Mouse (Mus musculus) lung, embryonic 16.5 days (tissue): ENCODE data around the gene Ccdc155. TPM values are rescaled to one million over a fixed set of nuclear protein-coding genes. Genes with fewer than 3 reads are reported as not detected.

Experiments
- ATAC-seq: fragments of 200-750 bp; cut with Nextera tagmentation; 2 replicates; pipeline ENCODE4 v1.8.0; 2017; ENCODE audit warnings: low read depth, mild to moderate bottlenecking, moderate library complexity
- H3K27ac ChIP-seq: fragments of 300-500 bp; sonication (generic); 2 replicates; pipeline ENCODE4 v1.5.1; 2014; ENCODE audit warnings: mild to moderate bottlenecking, control low read depth, low read length
- H3K27me3 ChIP-seq: fragments of 300-500 bp; sonication (generic); 2 replicates; pipeline ENCODE4 v1.6.1; 2014; ENCODE audit warnings: low read depth, low read length, mixed read lengths; ENCODE audit not compliant: control insufficient read depth, insufficient read depth
- H3K36me3 ChIP-seq: fragments of 300-500 bp; sonication (generic); 2 replicates; pipeline ENCODE4 v1.6.1; 2014; ENCODE audit warnings: low read length; ENCODE audit not compliant: control insufficient read depth, insufficient read depth
- H3K4me1 ChIP-seq: fragments of 300-500 bp; sonication (generic); replicated peaks from 2 replicates; pipeline ENCODE4 v1.6.1; 2014; ENCODE audit warnings: low read length, mixed read lengths; ENCODE audit not compliant: control insufficient read depth, insufficient read depth
- H3K4me2 ChIP-seq: fragments of 300-500 bp; sonication (generic); 2 replicates; pipeline ENCODE4 v1.6.1; 2014; ENCODE audit warnings: low read depth, low read length, control low read depth
- H3K4me3 ChIP-seq: fragments of 300-500 bp; sonication (generic); 2 replicates; pipeline ENCODE4 v1.5.1; 2014; ENCODE audit warnings: mild to moderate bottlenecking, low read length, control low read depth
- H3K9ac ChIP-seq: fragments of 300-500 bp; sonication (generic); 2 replicates; pipeline ENCODE4 v1.6.1; 2014; ENCODE audit warnings: low read length, control low read depth
- H3K9me3 ChIP-seq: fragments of 300-500 bp; sonication (generic); 2 replicates; pipeline ENCODE4 v1.6.1; 2016; ENCODE audit warnings: low read length; ENCODE audit not compliant: control insufficient read depth
- whole genome bisulfite sequencing: fragments of 180-500 bp; shearing (Covaris S2); extraction: QIAGEN DNeasy Blood & Tissue Kit; methylation state at CpG from one replicate; pipeline ENCODE4 v1.1.7; 2014; 5-methylcytosine and 5-hydroxymethylcytosine counted together
- polyA plus RNA-seq: library from polyadenylated mRNA; unstranded; fragments of >200 nt; fragmentation: Nextera tagmentation; extraction: Ambion mirVana; gene quantifications from 2 replicates; pipeline ENCODE4 v1.2.1, GENCODE M21; 2015

The Ccdc155 gene
- polyA plus RNA-seq, 1 experiment from 2014 or later = 1.3 TPM

DNA sequence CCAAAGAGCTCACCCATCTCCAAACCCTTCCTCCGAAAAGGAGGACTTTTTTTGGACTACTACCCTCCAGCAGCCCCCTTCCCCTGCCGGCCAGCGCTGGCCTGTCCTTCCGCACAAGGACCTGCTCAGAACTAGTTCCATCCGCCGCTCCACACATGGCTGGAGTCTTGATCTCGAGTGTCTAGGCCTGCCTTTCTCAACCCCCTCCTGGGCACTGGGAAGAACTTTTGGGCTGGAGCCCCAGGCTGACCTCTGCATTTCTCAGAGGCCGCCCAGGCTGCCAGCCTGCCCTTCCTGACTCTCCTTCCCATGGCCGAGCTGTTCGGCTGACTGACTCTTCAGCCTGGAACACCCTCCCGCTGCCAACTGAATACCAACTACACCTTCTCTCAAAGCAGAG is 22.1 kb downstream of the Ccdc155 start:
- H3K4me1 ChIP-seq = peaks cover 5% of the 10 kb centered on the region
- WGBS = 15% methylated on average over 11 of the region's 11 CpGs
- H3K4me2 ChIP-seq = peak overlapping the region; percentile 64
- ATAC-seq = peak; percentile 37
- H3K9ac ChIP-seq = peak overlapping the region; percentile 25
- no peaks in the 10 kb centered on the region for H3K36me3 ChIP-seq
- peaks cover 90% of the 10 kb centered on the region for H3K27me3 ChIP-seq
- H3K27ac ChIP-seq = no peak overlapping the region
- no peaks in the 10 kb centered on the region for H3K9me3 ChIP-seq
- H3K4me3 ChIP-seq = peak overlapping the region; percentile 40

DNA sequence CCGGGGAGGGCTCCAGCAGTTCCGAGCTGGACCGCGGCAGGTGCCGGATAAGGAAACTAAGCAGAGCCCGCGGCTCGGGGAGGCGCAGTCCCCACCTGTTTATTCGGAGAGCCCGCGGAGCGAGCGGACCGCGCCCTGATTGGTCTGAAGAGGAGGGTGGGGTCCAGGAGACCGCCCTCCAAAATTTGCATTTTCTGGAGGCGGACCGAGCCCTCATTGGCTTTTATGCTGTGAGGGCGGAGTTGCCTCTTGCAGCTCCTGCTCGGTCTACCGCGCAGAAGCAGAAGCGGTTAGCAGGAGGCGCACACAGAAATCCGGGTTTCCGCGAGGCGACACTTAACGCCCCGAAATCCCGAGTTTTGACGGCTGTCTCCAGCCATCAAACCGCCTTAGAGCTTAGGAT is 22.5 kb downstream of the Ccdc155 start:
- ATAC-seq = peak; percentile 95
- Histone ChIP-seq H3K27me3 (peaks cover 94% of the 10 kb centered on the region), H3K4me3 (peak overlapping the region; percentile 40), H3K9ac (peak overlapping the region; percentile 25), H3K4me2 (peak overlapping the region; percentile 64), H3K9me3 (no peaks in the 10 kb centered on the region), H3K27ac (no peak overlapping the region), H3K4me1 (peaks cover 5% of the 10 kb centered on the region), H3K36me3 (no peaks in the 10 kb centered on the region)
- under 1% methylated on average over 34 of the region's 34 CpGs for WGBS

DNA sequence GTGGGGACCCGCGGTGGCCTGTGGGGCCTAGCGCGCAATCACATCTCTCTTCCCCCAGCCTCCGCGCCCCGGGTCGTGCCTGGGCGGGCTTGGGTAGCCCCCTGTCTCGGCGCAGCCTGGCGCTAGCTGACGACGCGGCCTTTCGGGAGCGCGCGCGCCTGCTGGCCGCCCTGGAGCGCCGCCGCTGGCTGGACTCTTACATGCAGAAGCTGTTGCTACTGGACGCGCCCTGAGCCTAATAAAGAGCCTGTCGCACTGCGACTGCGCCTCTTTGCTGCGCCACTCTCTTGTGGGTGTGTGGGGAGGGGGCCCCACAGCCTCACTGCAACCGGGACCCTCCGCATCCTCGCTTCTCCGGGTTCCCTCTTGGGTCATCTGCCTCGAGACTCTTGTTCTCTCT is 23.2 kb downstream of the Ccdc155 start:
- H3K36me3 ChIP-seq = no peaks in the 10 kb centered on the region
- H3K4me3 ChIP-seq = no peak overlapping the region
- no peaks in the 10 kb centered on the region for H3K9me3 ChIP-seq
- no peak for ATAC-seq
- WGBS = 4% methylated on average over 35 of the region's 35 CpGs
- H3K27ac ChIP-seq = no peak overlapping the region
- peaks cover 95% of the 10 kb centered on the region for H3K27me3 ChIP-seq
- peak overlapping the region; percentile 64; the same call in 1 of the 2 replicates for H3K4me2 ChIP-seq
- H3K4me1 ChIP-seq = peaks cover 5% of the 10 kb centered on the region
- no peak overlapping the region for H3K9ac ChIP-seq

DNA sequence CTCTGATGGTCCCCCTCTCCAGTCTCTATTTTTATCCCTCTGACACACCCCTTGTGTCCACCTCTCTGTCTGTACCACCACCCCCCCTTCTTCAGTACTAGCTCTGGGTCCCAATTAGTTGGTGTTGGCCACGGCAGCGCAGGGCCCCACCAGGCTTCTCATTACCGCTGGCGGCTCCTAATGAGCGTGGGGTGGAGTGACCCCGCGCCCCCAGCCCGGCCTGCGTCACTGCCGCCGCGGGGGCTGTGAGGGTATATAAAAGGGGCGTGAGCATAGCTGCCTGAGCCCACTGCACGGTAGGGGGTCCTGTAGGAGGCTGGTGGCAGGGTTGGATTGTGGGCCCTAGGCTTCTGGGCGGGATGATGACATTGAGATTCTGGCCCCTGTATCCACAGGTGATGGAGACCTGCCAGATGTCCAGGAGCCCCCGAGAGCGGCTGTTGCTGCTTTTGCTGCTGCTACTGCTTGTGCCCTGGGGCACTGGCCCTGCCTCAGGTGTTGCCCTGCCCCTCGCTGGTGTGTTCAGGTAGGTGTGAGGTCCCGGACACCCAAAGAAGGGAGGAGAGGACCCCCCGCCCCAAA is 23.7 kb downstream of the Ccdc155 start, which contains the start of gene Pth2:
Gene Pth2, plus strand, starts transcription at position 100 of the 582 bp plus-strand sequence.
- H3K27me3 ChIP-seq = peaks cover 97% of the 10 kb centered on the region
- no peak within 1 kb of the TSS for H3K27ac ChIP-seq
- WGBS = 22% methylated on average over 20 of the region's 20 CpGs
- H3K9me3 ChIP-seq = no peaks in the 10 kb centered on the region
- no peak within 1 kb of the TSS for H3K9ac ChIP-seq
- H3K4me2 ChIP-seq = peak within 1 kb of the TSS; percentile 64
- peaks cover 8% of the 10 kb centered on the region for H3K4me1 ChIP-seq
- H3K36me3 ChIP-seq = no peaks in the 10 kb centered on the region
- H3K4me3 ChIP-seq = no peak within 1 kb of the TSS
- ATAC-seq = no peak

DNA sequence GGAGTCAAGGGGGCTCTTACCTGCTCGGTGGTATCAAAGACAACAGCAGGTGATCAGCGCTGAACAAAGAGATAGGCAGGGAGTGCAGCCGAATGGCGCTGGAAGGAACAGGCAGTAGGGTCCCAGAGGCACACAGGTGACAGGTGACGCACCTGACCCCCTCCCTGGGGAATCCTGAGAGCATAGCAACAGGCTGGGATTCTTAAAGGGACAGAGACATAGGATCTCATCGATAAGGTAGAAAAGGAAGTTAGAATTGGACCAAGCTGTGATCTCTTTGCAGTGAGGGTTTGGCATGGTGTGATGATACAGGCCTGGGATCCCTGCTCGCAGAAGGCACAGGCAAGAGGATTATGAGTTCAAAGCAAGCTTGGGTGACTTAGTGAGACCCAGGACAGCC is 25.2 kb downstream of the Ccdc155 start, which contains the start of gene Gfy:
Gene Gfy, minus strand, starts transcription at position 101 of the 400 bp plus-strand sequence.
- H3K27ac ChIP-seq = no peak within 1 kb of the TSS
- peaks cover 97% of the 10 kb centered on the region for H3K27me3 ChIP-seq
- WGBS = 28% methylated on average over 7 of the region's 7 CpGs

DNA sequence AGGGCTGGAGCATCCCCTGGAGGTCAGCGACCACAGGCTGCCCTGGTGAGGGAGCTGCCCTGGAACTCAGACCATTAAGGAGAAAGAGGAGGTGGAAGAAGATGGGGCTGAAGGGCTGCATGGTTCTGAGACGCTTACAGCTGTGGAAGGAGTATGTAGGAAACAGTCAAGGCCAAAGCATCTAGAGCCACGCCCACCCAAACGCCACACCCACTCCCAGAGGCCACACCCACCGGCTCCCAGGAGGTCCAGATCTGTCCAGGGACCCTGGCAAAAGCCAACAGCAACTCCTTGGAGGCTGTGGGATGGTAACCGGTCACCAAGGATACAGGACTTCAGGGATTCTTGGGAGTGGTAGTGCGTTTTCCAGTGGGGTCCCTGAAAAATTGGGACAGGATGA is 26.1 kb downstream of the Ccdc155 start:
- ATAC-seq = no peak
- H3K4me2 ChIP-seq = no peak overlapping the region
- H3K4me3 ChIP-seq = no peak overlapping the region
- no peaks in the 10 kb centered on the region for H3K9me3 ChIP-seq
- peaks cover 8% of the 10 kb centered on the region for H3K4me1 ChIP-seq
- no peaks in the 10 kb centered on the region for H3K36me3 ChIP-seq
- no peak overlapping the region for H3K27ac ChIP-seq
- no peak overlapping the region for H3K9ac ChIP-seq
- H3K27me3 ChIP-seq = peaks cover 94% of the 10 kb centered on the region
- 21% methylated on average over 7 of the region's 7 CpGs for WGBS

More for the DNA sequence above, 25.2 kb downstream of the Ccdc155 start, which contains the start of gene Gfy:
- no peak for ATAC-seq
- Histone ChIP-seq H3K4me1 (peaks cover 8% of the 10 kb centered on the region), H3K4me3 (no peak within 1 kb of the TSS), H3K36me3 (no peaks in the 10 kb centered on the region), H3K9me3 (no peaks in the 10 kb centered on the region), H3K4me2 (no peak within 1 kb of the TSS), H3K9ac (no peak within 1 kb of the TSS)

DNA sequence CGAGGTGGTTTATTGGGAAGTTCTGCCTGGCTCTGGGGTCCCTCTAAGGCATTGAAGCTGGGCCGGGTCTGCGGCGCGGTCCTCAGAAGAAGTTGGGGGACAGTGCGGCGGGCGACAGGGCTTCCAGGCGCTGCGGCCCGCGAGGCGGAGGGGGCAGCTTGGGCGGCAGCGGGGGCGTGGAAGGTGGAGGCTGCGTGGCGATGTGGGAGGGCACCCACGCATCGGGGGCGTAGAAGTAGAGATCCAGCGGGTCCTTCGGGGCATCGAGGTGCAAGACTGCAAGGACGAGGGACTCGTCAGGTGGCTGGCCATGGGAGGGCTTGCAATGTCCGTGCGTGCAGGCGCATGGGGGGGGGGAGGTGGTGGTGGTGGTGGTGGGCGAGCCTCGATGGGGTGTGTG is 28.3 kb downstream of the Ccdc155 start:
- Histone ChIP-seq H3K36me3 (no peaks in the 10 kb centered on the region), H3K4me1 (0 out of 2 replicates have a peak, but pooled peaks cover 3% of the 10 kb centered on the region), H3K9ac (no peak overlapping the region), H3K4me3 (no peak overlapping the region), H3K9me3 (no peaks in the 10 kb centered on the region), H3K27ac (no peak overlapping the region), H3K27me3 (peaks cover 74% of the 10 kb centered on the region), H3K4me2 (no peak overlapping the region)
- ATAC-seq = no peak
- WGBS = 2% methylated on average over 26 of the region's 31 CpGs

DNA sequence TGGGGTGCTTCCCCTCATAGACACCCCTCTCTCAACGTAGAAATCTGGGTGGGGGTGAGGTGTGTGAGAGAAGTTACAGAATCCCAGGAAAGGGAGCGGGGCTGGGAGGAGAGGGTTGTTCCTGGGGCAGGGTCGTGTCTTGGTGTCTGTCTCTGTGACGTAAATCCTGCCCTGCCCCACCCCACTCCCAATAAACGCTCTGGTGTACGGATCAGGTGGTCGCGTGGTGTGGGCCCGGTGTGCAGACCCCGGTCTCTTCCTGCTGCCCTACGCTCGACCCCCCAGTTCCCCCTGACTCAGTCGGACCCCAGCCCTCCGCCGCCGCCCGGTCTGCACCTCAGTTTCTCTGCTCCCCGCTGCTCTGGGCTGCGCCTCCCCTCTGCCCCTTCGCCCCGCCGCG is 28.8 kb downstream of the Ccdc155 start:
- no peak overlapping the region for H3K4me3 ChIP-seq
- H3K4me2 ChIP-seq = no peak overlapping the region
- under 1% methylated on average over 23 of the region's 23 CpGs for WGBS
- ATAC-seq = no peak
- H3K36me3 ChIP-seq = no peaks in the 10 kb centered on the region
- no peaks in the 10 kb centered on the region for H3K9me3 ChIP-seq
- no peak overlapping the region for H3K9ac ChIP-seq
- 0 out of 2 replicates have a peak, but pooled peaks cover 3% of the 10 kb centered on the region for H3K4me1 ChIP-seq
- H3K27ac ChIP-seq = no peak overlapping the region
- peaks cover 74% of the 10 kb centered on the region for H3K27me3 ChIP-seq

DNA sequence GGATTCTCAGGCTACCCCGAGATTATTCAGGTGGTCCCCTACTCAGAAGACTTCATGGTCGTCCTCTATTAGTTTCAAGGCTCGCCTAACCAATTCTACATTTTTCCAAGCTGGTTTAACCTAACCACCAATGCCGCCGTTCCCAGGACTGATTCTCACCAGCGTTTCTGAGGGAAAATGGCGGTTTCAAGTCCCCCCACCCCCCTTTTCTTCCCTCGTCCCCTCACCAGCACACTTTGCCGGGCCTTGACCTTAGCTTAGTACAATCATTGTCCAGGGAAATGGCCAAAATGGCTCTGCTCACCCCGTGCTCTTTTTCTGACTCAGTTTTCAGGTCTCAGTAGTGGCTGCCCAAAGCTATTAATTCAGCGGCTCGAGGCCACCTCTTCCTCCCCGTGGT is 29.3 kb downstream of the Ccdc155 start:
- H3K36me3 ChIP-seq = no peaks in the 10 kb centered on the region
- H3K4me3 ChIP-seq = no peak overlapping the region
- no peak overlapping the region for H3K9ac ChIP-seq
- WGBS = 2% methylated on average over 13 of the region's 13 CpGs
- peaks cover 3% of the 10 kb centered on the region for H3K9me3 ChIP-seq
- H3K27me3 ChIP-seq = peaks cover 73% of the 10 kb centered on the region
- ATAC-seq = no peak
- H3K4me1 ChIP-seq = 0 out of 2 replicates have a peak, but pooled peaks cover 3% of the 10 kb centered on the region
- no peak overlapping the region for H3K4me2 ChIP-seq
- H3K27ac ChIP-seq = no peak overlapping the region
